Mouse (Mus musculus): Measurements from ENCODE around the gene Olfr382. TPM values are rescaled to one million over a fixed set of nuclear protein-coding genes. Genes with fewer than 3 reads are reported as not detected.
"Not testable (repeated sequence)": the region's sequence is repeated elsewhere in the genome, so short reads cannot be mapped to it uniquely, and the experiment has no call there.

Gene Olfr382
- polyA plus RNA-seq (2012; rRNA removed): not detected in 2 replicates

- Histone ChIP-seq H3K36me3 (ENCODE audit: control insufficient read depth, insufficient read depth, low read length) (no peaks in the 10 kb centered on the region), H3K27ac (ENCODE audit: insufficient read depth, low read length) (no peak within 1 kb of the TSS), H3K4me3 (ENCODE audit: extremely low read depth, insufficient read depth, insufficient read length) (no peak within 1 kb of the TSS), H3K4me1 (ENCODE audit: control insufficient read depth, insufficient read depth, insufficient read length) (no peaks in the 10 kb centered on the region), H3K27me3 (ENCODE audit: control insufficient read depth, insufficient read depth, low read length) (no peaks in the 10 kb centered on the region)
- DNase-seq (ENCODE audit: low read depth in 1 of 2, low spot score in 2 of 2): no peak
- TF ChIP-seq POLR2A (IDR thresholded peaks at IDR 0.05; ENCODE audit: low read depth, low read length): no peak
- no peak for TF ChIP-seq CTCF (IDR thresholded peaks at IDR 0.05; ENCODE audit: extremely low read depth, insufficient read depth, insufficient read length, insufficient replicate concordance)
These were observed at the start of gene Olfr382 for GRCm38 (mm10) chr11:73517097-73517496. Olfr382 (minus strand) TSS chr11:73517197.

GRCm38 (mm10) chr11:73528971-73529370 is 12.0 kb upstream of the Olfr382 start:
- H3K36me3 ChIP-seq (ENCODE audit: control insufficient read depth, insufficient read depth, low read length); H3K27me3 ChIP-seq (ENCODE audit: control insufficient read depth, insufficient read depth, low read length); H3K4me1 ChIP-seq (ENCODE audit: control insufficient read depth, insufficient read depth, insufficient read length); H3K4me3 ChIP-seq (ENCODE audit: extremely low read depth, insufficient read depth, insufficient read length); DNase-seq (ENCODE audit: low read depth in 1 of 2, low spot score in 2 of 2); H3K27ac ChIP-seq (ENCODE audit: insufficient read depth, low read length): not testable (repeated sequence)
- 92% methylated on average over 1 of the region's 1 CpGs for WGBS

- Histone ChIP-seq H3K27ac (ENCODE audit: insufficient read depth, low read length) (no peak within 1 kb of the TSS), H3K4me3 (ENCODE audit: extremely low read depth, insufficient read depth, insufficient read length) (no peak within 1 kb of the TSS), H3K27me3 (ENCODE audit: control insufficient read depth, insufficient read depth, low read length) (no peaks in the 10 kb centered on the region), H3K4me1 (ENCODE audit: control insufficient read depth, insufficient read depth, insufficient read length) (no peaks in the 10 kb centered on the region), H3K36me3 (ENCODE audit: control insufficient read depth, insufficient read depth, low read length) (no peaks in the 10 kb centered on the region)
- no peak for DNase-seq (ENCODE audit: low read depth in 1 of 2, low spot score in 2 of 2)
- TF ChIP-seq CTCF (IDR thresholded peaks at IDR 0.05; ENCODE audit: extremely low read depth, insufficient read depth, insufficient read length, insufficient replicate concordance) (no peak), POLR2A (IDR thresholded peaks at IDR 0.05; ENCODE audit: low read depth, low read length) (no peak)
These were observed 25.5 kb downstream of the Olfr382 start, which contains the start of gene Olfr381 for GRCm38 (mm10) chr11:73491503-73491902. Olfr381 (minus strand) TSS chr11:73491603.

Other genes with a start within 250 kb of the Olfr382 start
- 0.07 and 0.14 TPM in 2 replicates for gene Trpv3, start 249.8 kb downstream of the Olfr382 start, polyA plus RNA-seq (2012; rRNA removed)
- 0.08 TPM in 1 of 2 replicates, not detected in the other for gene Aspa, start 187.6 kb downstream of the Olfr382 start, polyA plus RNA-seq (2012; rRNA removed)
- not detected in 2 replicates for gene Gm49340, start 187.5 kb downstream of the Olfr382 start, polyA plus RNA-seq (2012; rRNA removed)
- not detected in 2 replicates for gene Spata22, start 187.5 kb downstream of the Olfr382 start, polyA plus RNA-seq (2012; rRNA removed)
- gene Olfr20, start 166.4 kb downstream of the Olfr382 start, polyA plus RNA-seq (2012; rRNA removed): not detected in 2 replicates
- gene Olfr376, start 146.0 kb downstream of the Olfr382 start, polyA plus RNA-seq (2012; rRNA removed): not detected in 2 replicates
- gene Olfr1, start 117.6 kb downstream of the Olfr382 start, polyA plus RNA-seq (2012; rRNA removed): not detected in 2 replicates
- gene Olfr378, start 88.7 kb downstream of the Olfr382 start, polyA plus RNA-seq (2012; rRNA removed): not detected in 2 replicates
- not detected in 2 replicates for gene Olfr380, start 59.7 kb downstream of the Olfr382 start, polyA plus RNA-seq (2012; rRNA removed)
- not detected in 2 replicates for gene Olfr381, start 25.6 kb downstream of the Olfr382 start, polyA plus RNA-seq (2012; rRNA removed)
- not detected in 2 replicates for gene Olfr385, start 75.8 kb upstream of the Olfr382 start, polyA plus RNA-seq (2012; rRNA removed)
- gene Olfr384, start 81.4 kb upstream of the Olfr382 start, polyA plus RNA-seq (2012; rRNA removed): not detected in 2 replicates
- gene Zfp735, start 171.6 kb upstream of the Olfr382 start, polyA plus RNA-seq (2012; rRNA removed): not detected in 2 replicates